Mouse (Mus musculus) cortical plate, adult 2 months (tissue): ENCODE results near the gene Olfr458. TPM values are rescaled to one million over a fixed set of nuclear protein-coding genes. Genes with fewer than 3 reads are reported as not detected.

ENCODE experiments used
- H3K27ac ChIP-seq: fragments of 200-500 bp; 2 replicates; pipeline ENCODE4 v1.5.1; 2012; ENCODE audit warnings: low read length, control low read depth, inconsistent platforms; ENCODE audit not compliant: insufficient read depth
- H3K4me1 ChIP-seq: fragments of 200-500 bp; 2 replicates; pipeline ENCODE4 v1.6.1; 2011; ENCODE audit warnings: low read length; ENCODE audit not compliant: control insufficient read depth, insufficient read depth
- H3K4me3 ChIP-seq: fragments of 200-500 bp; 2 replicates; pipeline ENCODE4 v1.5.1; 2011; ENCODE audit warnings: mild to moderate bottlenecking, low read length, control low read depth; ENCODE audit not compliant: insufficient read depth
- CTCF ChIP-seq: fragments of 200-500 bp; IDR thresholded peaks from 2 replicates; pipeline ENCODE4 v1.5.1; 2011; ENCODE audit warnings: mild to moderate bottlenecking, control low read depth, low read length; ENCODE audit not compliant: insufficient read depth; ENCODE audit errors: extremely low read depth
- POLR2A ChIP-seq: fragments of 200-500 bp; IDR thresholded peaks from 2 replicates; pipeline ENCODE4 v1.6.1; 2011; ENCODE audit warnings: mild to moderate bottlenecking, low read length, control low read depth; ENCODE audit not compliant: insufficient read depth; ENCODE audit errors: extremely low read depth
- polyA plus RNA-seq: library from polyadenylated mRNA; depleted of rRNA; stranded (reverse); fragments of >200 nt; gene quantifications from 2 replicates; pipeline ENCODE4 v1.2.3, GENCODE M21; 2012; rRNA removed

Gene Olfr458
- polyA plus RNA-seq, 1 experiment = not detected

GRCm38 (mm10) chr6:42444491-42444890 lies 20.5 kb downstream of the Olfr458 start:
- TF ChIP-seq CTCF (no peak), POLR2A (no peak)
- H3K27ac ChIP-seq = no peak overlapping the region
- no peaks in the 10 kb centered on the region for H3K4me1 ChIP-seq
- no peak overlapping the region for H3K4me3 ChIP-seq

- no peaks in the 10 kb centered on the region for H3K4me1 ChIP-seq
Measured at GRCm38 (mm10) chr6:42441395-42441794, 23.6 kb downstream of the Olfr458 start.

GRCm38 (mm10) chr6:42435490-42435889 lies 29.5 kb downstream of the Olfr458 start:
- Histone ChIP-seq H3K4me1 (no peaks in the 10 kb centered on the region), H3K27ac (no peak overlapping the region), H3K4me3 (no peak overlapping the region)
- TF ChIP-seq POLR2A = no peak
- no peak for TF ChIP-seq CTCF

More at GRCm38 (mm10) chr6:42441395-42441794, 23.6 kb downstream of the Olfr458 start:
- H3K27ac ChIP-seq = no peak overlapping the region
- no peak for TF ChIP-seq POLR2A
- H3K4me3 ChIP-seq = no peak overlapping the region

DNA sequence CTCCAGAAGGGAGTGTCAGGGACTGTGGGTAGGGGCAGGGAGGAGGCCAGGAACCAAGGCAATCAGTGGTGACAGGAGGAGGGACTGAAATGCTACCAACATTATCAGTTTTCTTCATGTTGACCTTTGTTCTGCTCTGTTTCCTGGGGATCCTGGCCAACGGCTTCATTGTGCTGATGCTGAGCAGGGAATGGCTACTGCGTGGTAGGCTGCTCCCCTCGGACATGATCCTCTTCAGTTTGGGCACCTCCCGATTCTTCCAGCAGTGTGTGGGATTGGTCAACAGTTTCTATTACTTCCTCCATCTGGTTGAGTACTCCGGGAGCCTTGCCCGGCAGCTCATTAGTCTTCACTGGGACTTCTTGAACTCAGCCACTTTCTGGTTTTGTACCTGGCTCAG lies 30.6 kb downstream of the Olfr458 start, which contains the start of gene Tas2r126:
TSS of gene Tas2r126 (plus strand) at position 90 of the 400 bp plus-strand sequence.
- Histone ChIP-seq H3K27ac (no peak within 1 kb of the TSS), H3K4me3 (no peak within 1 kb of the TSS), H3K4me1 (no peaks in the 10 kb centered on the region)
- TF ChIP-seq CTCF (no peak), POLR2A (no peak)

- TF ChIP-seq POLR2A (no peak), CTCF (no peak)
- Histone ChIP-seq H3K4me1 (no peaks in the 10 kb centered on the region), H3K27ac (no peak overlapping the region), H3K4me3 (no peak overlapping the region)
Measured at GRCm38 (mm10) chr6:42433554-42433953, 31.4 kb downstream of the Olfr458 start.

GRCm38 (mm10) chr6:42426337-42426736 lies 38.7 kb downstream of the Olfr458 start:
- TF ChIP-seq CTCF (no peak), POLR2A (no peak)
- H3K4me1 ChIP-seq = no peaks in the 10 kb centered on the region
- no peak overlapping the region for H3K4me3 ChIP-seq
- no peak overlapping the region for H3K27ac ChIP-seq

DNA sequence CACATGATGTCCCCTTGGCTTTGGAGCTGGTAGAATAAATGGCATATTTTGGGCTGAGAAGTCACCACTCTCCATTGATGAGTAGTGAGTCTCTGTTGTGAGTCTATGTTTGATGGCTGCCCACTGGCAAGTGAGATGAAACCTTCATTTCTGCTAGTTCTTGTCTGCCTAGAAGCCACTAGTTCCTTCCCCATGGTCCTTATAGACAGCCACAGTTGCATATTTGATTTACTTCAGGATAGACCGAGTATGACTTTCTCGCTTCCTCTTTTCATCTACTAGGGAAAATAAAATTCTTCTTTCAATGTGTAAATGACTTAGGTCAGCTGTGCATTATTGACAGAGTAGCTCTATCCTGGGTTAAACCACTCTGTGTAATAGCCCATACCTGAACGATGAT lies 40.5 kb downstream of the Olfr458 start:
- no peak overlapping the region for H3K4me3 ChIP-seq
- TF ChIP-seq POLR2A (no peak), CTCF (no peak)
- H3K27ac ChIP-seq = no peak overlapping the region
- H3K4me1 ChIP-seq = no peaks in the 10 kb centered on the region

DNA sequence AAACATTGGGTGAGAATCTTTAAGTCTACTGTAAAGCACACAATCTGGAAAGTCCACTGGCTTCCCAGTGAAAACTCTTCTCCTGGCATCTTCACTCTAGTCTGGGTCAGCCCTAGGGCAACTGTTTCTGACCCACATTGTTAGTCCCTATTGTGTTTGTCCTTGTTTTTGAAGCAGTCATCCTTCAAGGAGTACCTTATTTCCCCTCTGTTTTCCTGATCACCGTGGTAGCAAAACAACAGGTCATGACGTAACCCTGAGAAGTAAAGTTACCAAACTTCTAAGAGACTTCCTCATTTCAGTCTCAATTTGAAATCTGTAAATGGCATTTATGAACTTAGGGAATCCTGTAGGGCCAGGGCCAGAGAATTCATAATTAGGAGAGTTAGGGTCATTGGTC lies 43.6 kb downstream of the Olfr458 start:
- Histone ChIP-seq H3K27ac (no peak overlapping the region), H3K4me1 (no peaks in the 10 kb centered on the region), H3K4me3 (no peak overlapping the region)
- TF ChIP-seq POLR2A (no peak), CTCF (no peak)

DNA sequence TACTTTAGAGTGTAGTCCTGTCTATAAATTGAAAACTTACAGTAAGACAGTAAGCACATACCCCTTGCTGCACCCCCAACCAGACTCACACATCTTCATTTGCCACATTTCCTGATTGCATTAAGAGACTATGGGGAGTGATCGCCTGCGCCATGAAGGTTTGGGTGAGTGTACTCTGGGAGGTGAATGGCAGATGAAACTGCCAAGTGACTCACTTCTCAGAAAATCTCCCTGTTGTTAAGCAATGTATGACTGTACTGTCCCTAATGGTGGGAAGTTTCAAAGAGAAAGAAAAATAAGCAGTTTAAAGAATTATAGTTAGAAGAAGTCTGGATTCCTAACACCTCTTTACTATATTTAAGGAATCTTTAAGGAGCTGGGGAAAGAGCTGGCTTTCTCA lies 45.6 kb downstream of the Olfr458 start:
- H3K27ac ChIP-seq = no peak overlapping the region
- H3K4me3 ChIP-seq = no peak overlapping the region
- no peak for TF ChIP-seq POLR2A
- no peak for TF ChIP-seq CTCF
- no peaks in the 10 kb centered on the region for H3K4me1 ChIP-seq

Other genes with a start within 250 kb of the Olfr458 start
- gene Tas2r144, start 249.9 kb downstream of the Olfr458 start, polyA plus RNA-seq = not detected in 2 replicates
- gene Gstk1, start 219.3 kb downstream of the Olfr458 start, polyA plus RNA-seq = 26.1 and 27.9 TPM in 2 replicates
- not detected in 2 replicates for gene Tmem139, start 203.2 kb downstream of the Olfr458 start, polyA plus RNA-seq
- 19.7 and 23.4 TPM in 2 replicates for gene Casp2, start 200.2 kb downstream of the Olfr458 start, polyA plus RNA-seq
- 6.3 and 6.8 TPM in 2 replicates for gene Clcn1, start 178.5 kb downstream of the Olfr458 start, polyA plus RNA-seq
- gene Fam131b, start 140.6 kb downstream of the Olfr458 start, polyA plus RNA-seq = 88.0 and 88.1 TPM in 2 replicates
- gene Zyx, start 115.6 kb downstream of the Olfr458 start, polyA plus RNA-seq = 51.8 and 56.3 TPM in 2 replicates
- 0.23 and 0.25 TPM in 2 replicates for gene Epha1, start 91.9 kb downstream of the Olfr458 start, polyA plus RNA-seq
- gene Tas2r143, start 65.0 kb downstream of the Olfr458 start, polyA plus RNA-seq = 0.11 and 0.13 TPM in 2 replicates
- gene Tas2r135, start 59.8 kb downstream of the Olfr458 start, polyA plus RNA-seq = 0.19 TPM in 2 replicates
- 0.10 TPM in 1 of 2 replicates, not detected in the other for gene Tas2r126, start 30.7 kb downstream of the Olfr458 start, polyA plus RNA-seq
- not detected in 2 replicates for gene Olfr457, start 11.1 kb upstream of the Olfr458 start, polyA plus RNA-seq
- not detected in 2 replicates for gene Olfr456, start 22.0 kb upstream of the Olfr458 start, polyA plus RNA-seq
- not detected in 2 replicates for gene Olfr455, start 82.4 kb upstream of the Olfr458 start, polyA plus RNA-seq
- not detected in 2 replicates for gene Tcaf3, start 132.5 kb upstream of the Olfr458 start, polyA plus RNA-seq
- gene Tcaf2, start 180.1 kb upstream of the Olfr458 start, polyA plus RNA-seq = 0.21 and 0.26 TPM in 2 replicates
- 97.4 and 104 TPM in 2 replicates for gene Tcaf1, start 244.9 kb upstream of the Olfr458 start, polyA plus RNA-seq